Mouse (Mus musculus): ENCODE data around the gene Cyp26c1. TPM values are rescaled to one million over a fixed set of nuclear protein-coding genes. Genes with fewer than 3 reads are reported as not detected.

Gene Cyp26c1
- total RNA-seq, 2 experiments from 2014 or later: not detected

- DNase-seq: no peak
These were observed 14.3 kb downstream of the Cyp26c1 start for GRCm38 (mm10) chr19:37699711-37700110.

GRCm38 (mm10) chr19:37702377-37703076 is 17.1 kb downstream of the Cyp26c1 start:
- DNase-seq: no peak

GRCm38 (mm10) chr19:37703902-37704509 is 18.6 kb downstream of the Cyp26c1 start:
- peak; percentile 84 for DNase-seq

- no peak for DNase-seq
These were observed 20.3 kb downstream of the Cyp26c1 start for GRCm38 (mm10) chr19:37705722-37706121.

- DNase-seq: no peak
These were observed 29.3 kb downstream of the Cyp26c1 start for GRCm38 (mm10) chr19:37714681-37715080.

GRCm38 (mm10) chr19:37715980-37716379 is 30.6 kb downstream of the Cyp26c1 start:
- DNase-seq: no peak

GRCm38 (mm10) chr19:37716524-37717175 is 31.3 kb downstream of the Cyp26c1 start:
- DNase-seq: no peak

GRCm38 (mm10) chr19:37719166-37719565 is 33.8 kb downstream of the Cyp26c1 start:
- DNase-seq: no peak

GRCm38 (mm10) chr19:37724591-37724990 is 39.2 kb downstream of the Cyp26c1 start:
- no peak for DNase-seq

- DNase-seq: no peak
These were observed 41.2 kb downstream of the Cyp26c1 start for GRCm38 (mm10) chr19:37726585-37726984.

- no peak for DNase-seq
These were observed 42.0 kb downstream of the Cyp26c1 start for GRCm38 (mm10) chr19:37727366-37727765.

- no peak for DNase-seq
These were observed 50.0 kb downstream of the Cyp26c1 start for GRCm38 (mm10) chr19:37735426-37735825.

GRCm38 (mm10) chr19:37738575-37738974 is 53.2 kb downstream of the Cyp26c1 start:
- DNase-seq: no peak

GRCm38 (mm10) chr19:37740043-37740442 is 54.7 kb downstream of the Cyp26c1 start:
- DNase-seq: no peak

Other genes starting within 250 kb of the Cyp26c1 start
- 10 to 100 TPM; 27.6 to 28.3 TPM for gene Exoc6, start 135.2 kb upstream of the Cyp26c1 start, total RNA-seq (2021)
- gene Cyp26a1, start 12.2 kb downstream of the Cyp26c1 start, total RNA-seq (2021): under 1 TPM; 0.38 to 0.88 TPM